Mouse (Mus musculus) ZHBTc4 (cell line): ENCODE measurements around the gene Krtap2-4.

Source experiments
- DNase-seq: peaks from one replicate; pipeline ENCODE4 v3.0.0-alpha.2; 2011; ENCODE audit warnings: low read depth, low spot score

Krtap2-4 gene

DNA sequence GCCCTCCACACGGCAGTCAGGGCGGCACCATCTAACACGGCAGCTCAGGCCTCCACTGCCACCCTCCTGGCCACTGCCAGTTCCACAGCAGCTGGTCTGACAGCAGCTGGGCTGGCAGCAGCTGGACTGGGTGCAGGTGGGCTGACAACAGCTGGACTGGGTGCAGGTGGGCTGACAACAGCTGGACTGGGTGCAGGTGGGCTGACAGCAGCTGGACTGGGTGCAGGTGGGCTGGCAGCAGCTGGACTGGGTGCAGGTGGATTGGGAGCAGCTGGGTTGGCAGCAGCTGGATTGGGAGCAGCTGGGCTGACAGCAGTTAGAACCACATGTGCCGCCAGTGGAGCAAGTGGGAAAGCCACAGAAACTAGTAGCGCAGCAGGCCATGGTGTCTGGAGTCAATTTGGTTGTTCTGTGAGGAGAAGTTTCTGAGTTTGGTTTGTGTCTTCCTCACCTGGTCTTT, 31.4 kb downstream of the Krtap2-4 start, which contains the start of gene Krtap1-4:
Krtap1-4 (minus strand) TSS at position 410 of the 460 bp plus-strand sequence.
- DNase-seq, result no peak

DNA sequence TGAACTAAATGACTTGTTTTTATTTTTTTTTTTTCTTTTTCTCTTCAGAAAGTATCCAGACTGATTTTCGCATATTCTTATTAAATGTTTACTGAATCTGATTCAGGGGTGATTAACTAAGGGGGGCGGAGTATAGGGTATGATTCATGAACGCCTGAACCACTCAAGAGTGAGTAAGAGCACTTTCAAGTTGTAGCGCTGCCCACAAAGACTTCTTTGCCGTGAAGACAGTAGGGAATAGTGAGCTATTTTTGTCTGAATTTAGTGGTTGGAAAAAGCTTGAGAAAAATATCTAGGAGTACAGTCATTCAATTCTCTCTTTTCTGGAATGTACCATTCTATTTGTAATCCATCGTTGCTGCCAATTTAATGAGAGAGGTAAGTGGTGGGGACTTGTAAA, 33.1 kb downstream of the Krtap2-4 start:
- no peak for DNase-seq

GRCm38 (mm10) chr11:99581051-99581450, 33.6 kb downstream of the Krtap2-4 start:
- DNase-seq, result no peak

GRCm38 (mm10) chr11:99580636-99581035, 34.0 kb downstream of the Krtap2-4 start, which contains the start of gene Krtap1-5:
Gene Krtap1-5, minus strand, starts transcription at chr11:99581016.
- DNase-seq, result no peak

- DNase-seq, result peak; percentile 79
These were observed 40.5 kb downstream of the Krtap2-4 start for GRCm38 (mm10) chr11:99574106-99574505.

GRCm38 (mm10) chr11:99573164-99573563, 41.5 kb downstream of the Krtap2-4 start:
- DNase-seq, result no peak

- no peak for DNase-seq
These were observed 48.1 kb downstream of the Krtap2-4 start, which contains the start of gene Krtap3-1 for GRCm38 (mm10) chr11:99566530-99566929. Gene Krtap3-1, minus strand, starts transcription at chr11:99566630.
